18 mouse cellular contexts compared by ENCODE assay signal in genomic region chr7:99023931-99024330, GRCm38 (mm10).
DNase-seq lines count a peak whose midpoint lies in the region; TF ChIP-seq lines count a peak whose summit lies in the region.
"Had no signal": no experiment of that assay in that cellular context is flagged by ENCODE, and none has a peak within 500 bp of the region (broad histone marks: within the 10 kb centered on the region; RNA-seq: fewer than 3 reads in every experiment).

No protein-coding gene starts in this region.

- no peaks in the 10 kb centered on the region for H3K27me3 ChIP-seq in C2C12 (ENCODE audit: control insufficient read depth, insufficient read depth, insufficient read length)
- no peaks in the 10 kb centered on the region for H3K27me3 ChIP-seq in embryonic facial prominence, embryonic 10.5 days (replicated peaks; ENCODE audit: low read depth, poor library complexity, severe bottlenecking)
- H3K27me3 ChIP-seq: embryonic facial prominence, embryonic 12.5 days; forebrain, embryonic 15.5 days; heart, embryonic 15.5 days; limb, embryonic 13.5 days; liver, embryonic 15.5 days had no signal

- H3K27ac ChIP-seq in left cerebral cortex, adult 2 months: no peak overlapping the region
- H3K27ac ChIP-seq in embryonic facial prominence, embryonic 10.5 days (replicated peaks): no peak overlapping the region
- H3K27ac ChIP-seq: embryonic facial prominence, embryonic 12.5 days; forebrain, embryonic 15.5 days; heart, adult 2 months; heart, embryonic 15.5 days; limb, embryonic 13.5 days; liver, embryonic 15.5 days had no signal

- H3K79me3 ChIP-seq in C2C12 (ENCODE audit: low read depth): no peaks in the 10 kb centered on the region

- intact Hi-C loops in left cerebral cortex, postnatal 25 days (cut with DNase I): no loop called here
- intact Hi-C loops in left cerebral cortex, adult 2 months (cut with DNase I): no loop called here

- no peak overlapping the region for H3ac ChIP-seq in C2C12 (ENCODE audit: control insufficient read depth, insufficient read length, low read depth)

- no peaks in the 10 kb centered on the region for H3K9me3 ChIP-seq in embryonic facial prominence, embryonic 10.5 days
- H3K9me3 ChIP-seq: embryonic facial prominence, embryonic 12.5 days; forebrain, embryonic 15.5 days; heart, embryonic 15.5 days; limb, embryonic 13.5 days; liver, embryonic 15.5 days had no signal

- no peaks in the 10 kb centered on the region for H3K79me2 ChIP-seq in C2C12 (ENCODE audit: control insufficient read depth, insufficient read depth)

- TF ChIP-seq CTCF in left cerebral cortex, adult 2 months (IDR thresholded peaks at IDR 0.05): no peak
- no peak for TF ChIP-seq CTCF in C2C12 (IDR thresholded peaks at IDR 0.05; ENCODE audit: control insufficient read depth, insufficient read depth, insufficient read length)

- 92% methylated on average over 3 of the region's 3 CpGs for WGBS in embryonic facial prominence, embryonic 10.5 days

- no peaks in the 10 kb centered on the region for H3K36me3 ChIP-seq in C2C12 (ENCODE audit: control insufficient read depth, insufficient read depth)
- H3K36me3 ChIP-seq in embryonic facial prominence, embryonic 10.5 days (replicated peaks): no peaks in the 10 kb centered on the region
- H3K36me3 ChIP-seq: embryonic facial prominence, embryonic 12.5 days; forebrain, embryonic 15.5 days; heart, embryonic 15.5 days; limb, embryonic 13.5 days; liver, embryonic 15.5 days had no signal

- H3K4me3 ChIP-seq in left cerebral cortex, adult 2 months: no peak overlapping the region
- no peak overlapping the region for H3K4me3 ChIP-seq in C2C12 (ENCODE audit: insufficient read depth, poor library complexity, severe bottlenecking)
- no peak overlapping the region for H3K4me3 ChIP-seq in embryonic facial prominence, embryonic 10.5 days
- H3K4me3 ChIP-seq: embryonic facial prominence, embryonic 12.5 days; forebrain, embryonic 15.5 days; heart, adult 2 months; heart, embryonic 15.5 days; limb, embryonic 13.5 days; liver, embryonic 15.5 days had no signal

- peak; percentile 17 to 71 for DNase-seq in left cerebral cortex, postnatal 25 days (ENCODE audit: low spot score in 2 of 2)
- DNase-seq in left cerebral cortex, adult 2 months (ENCODE audit: extremely low spot score in 1 of 2, low spot score in 2 of 2): no peak
- DNase-seq in 3134 (ENCODE audit: extremely low read depth, insufficient read length, low spot score): peak; percentile 73
- peak; percentile 70 for DNase-seq in gonadal fat pad, adult 2 months (ENCODE audit: low read depth)
- no peak for DNase-seq in embryonic facial prominence, embryonic 10.5 days (ENCODE audit: low spot score)
- no peak for DNase-seq in heart, adult 9 months (ENCODE audit: low spot score in 2 of 2)
- DNase-seq: cerebellum, adult 9-10 months; gastrocnemius, postnatal 14 days; kidney, postnatal 36 days; midbrain, embryonic 14.5 days; spleen, adult 18-20 months had no signal

- peaks cover 20% of the 10 kb centered on the region for H3K4me1 ChIP-seq in embryonic facial prominence, embryonic 10.5 days
- H3K4me1 ChIP-seq: forebrain, embryonic 15.5 days; liver, embryonic 15.5 days had no signal

TF ChIP-seq in C2C12, 6 proteins besides CTCF, POLR2A, EP300 and RAD21:
- TF ChIP-seq CEBPB (IDR thresholded peaks at IDR 0.05; ENCODE audit: low read depth) (no peak), FOSL1 (IDR thresholded peaks at IDR 0.05; ENCODE audit: insufficient read depth, low read length, poor library complexity, severe bottlenecking) (peak; percentile 63)

Comparison
In these comparisons a context has a peak if more than half of its experiments do, and no peak if none do; other contexts are left out.
1. DNase-seq: peak in left cerebral cortex, postnatal 25 days (2 of 2), 3134 (single experiment) and gonadal fat pad, adult 2 months (single experiment); none in left cerebral cortex, adult 2 months (0 of 2), embryonic facial prominence, embryonic 10.5 days (single experiment) and heart, adult 9 months (0 of 2).